Mouse (Mus musculus) midbrain, embryonic 12.5 days (tissue): ENCODE results near the gene Ctnna3. TPM values are rescaled to one million over a fixed set of nuclear protein-coding genes. Genes with fewer than 3 reads are reported as not detected.
"Not testable (repeated sequence)": the region's sequence is repeated elsewhere in the genome, so short reads cannot be mapped to it uniquely, and the experiment has no call there.

Experiments
- ATAC-seq: fragments of 200-750 bp; cut with Nextera tagmentation; 2 replicates; pipeline ENCODE4 v1.8.0; 2017; ENCODE audit warnings: low read depth, moderate TSS enrichment, moderate library complexity; ENCODE audit not compliant: low FRiP score
- H3K27ac ChIP-seq: fragments of 300-500 bp; sonication (generic); replicated peaks from 2 replicates; pipeline ENCODE4 v1.5.1; 2016; ENCODE audit warnings: mild to moderate bottlenecking
- H3K27me3 ChIP-seq: fragments of 300-500 bp; sonication (generic); 2 replicates; pipeline ENCODE4 v1.6.1; 2016; ENCODE audit warnings: mild to moderate bottlenecking
- H3K36me3 ChIP-seq: fragments of 300-500 bp; sonication (generic); 2 replicates; pipeline ENCODE4 v1.6.1; 2016
- H3K4me1 ChIP-seq: fragments of 300-500 bp; sonication (generic); 2 replicates; pipeline ENCODE4 v1.6.1; 2016
- H3K4me2 ChIP-seq: fragments of 300-500 bp; sonication (generic); replicated peaks from 2 replicates; pipeline ENCODE4 v1.6.1; 2016; ENCODE audit warnings: mild to moderate bottlenecking, moderate library complexity
- H3K4me3 ChIP-seq: fragments of 300-500 bp; sonication (generic); 2 replicates; pipeline ENCODE4 v1.5.1; 2016; ENCODE audit warnings: mild to moderate bottlenecking
- H3K9ac ChIP-seq: fragments of 300-500 bp; sonication (generic); replicated peaks from 2 replicates; pipeline ENCODE4 v1.6.1; 2016; ENCODE audit warnings: mild to moderate bottlenecking, moderate library complexity
- H3K9me3 ChIP-seq: fragments of 300-500 bp; sonication (generic); 2 replicates; pipeline ENCODE4 v1.6.1; 2016; ENCODE audit warnings: mild to moderate bottlenecking
- WGBS: fragments of 180-500 bp; shearing (Covaris S2); methylation state at CpG from one replicate; pipeline ENCODE4 v1.1.7; 2016; 5-methylcytosine and 5-hydroxymethylcytosine counted together
- polyA plus RNA-seq: library from polyadenylated mRNA; unstranded; fragments of >200 nt; fragmentation: Nextera tagmentation; extraction: Ambion mirVana; gene quantifications from 2 replicates; pipeline ENCODE4 v1.2.1, GENCODE M21; 2016

The Ctnna3 gene
- polyA plus RNA-seq, 1 experiment from 2014 or later: not detected

DNA sequence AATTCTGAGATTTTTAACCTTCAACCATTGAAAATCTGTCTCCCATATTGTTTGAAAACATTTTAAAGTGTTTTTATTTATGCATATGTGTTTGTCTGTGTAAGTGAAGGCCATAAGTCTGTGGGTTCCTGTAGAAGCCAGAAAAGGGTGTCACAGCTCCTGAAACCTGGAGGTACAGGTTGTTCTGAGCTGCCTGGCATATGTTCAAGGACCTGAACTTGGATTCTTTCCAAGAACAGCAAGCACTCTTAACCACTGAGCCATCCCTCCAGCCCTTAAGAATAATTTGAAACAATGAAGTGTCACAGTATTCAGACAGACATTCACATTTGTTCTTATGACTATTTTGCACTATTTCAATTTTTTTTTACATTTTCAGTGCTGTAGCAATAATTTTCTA lies 1528.5 kb downstream of the Ctnna3 start:
- no peaks in the 10 kb centered on the region for H3K36me3 ChIP-seq

DNA sequence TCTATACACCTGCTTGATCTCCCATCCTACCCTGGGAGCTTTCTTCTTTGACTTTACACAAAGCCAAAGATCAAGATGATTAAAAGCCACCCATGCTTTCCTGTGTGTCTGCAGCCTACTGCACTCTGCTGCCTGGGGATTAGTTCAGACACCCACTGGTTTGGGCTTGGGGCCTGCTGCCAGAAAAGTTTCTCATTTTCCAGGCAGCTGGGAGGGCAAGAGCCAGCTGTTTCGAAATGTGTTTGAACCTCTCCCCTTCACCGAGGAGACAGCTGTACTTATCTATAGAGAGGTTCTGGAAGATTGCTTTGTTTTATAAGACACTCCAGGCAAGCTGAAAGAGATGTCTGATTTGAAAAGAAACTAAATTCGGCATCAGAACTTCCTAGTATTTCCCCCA lies 1563.0 kb downstream of the Ctnna3 start:
- Histone ChIP-seq H3K9ac (no peak overlapping the region), H3K27me3 (no peaks in the 10 kb centered on the region), H3K27ac (no peak overlapping the region), H3K4me3 (no peak overlapping the region), H3K4me1 (no peaks in the 10 kb centered on the region), H3K4me2 (no peak overlapping the region), H3K9me3 (no peaks in the 10 kb centered on the region), H3K36me3 (no peaks in the 10 kb centered on the region)
- ATAC-seq: no peak
- 28% methylated on average over 3 of the region's 3 CpGs for WGBS

More for the DNA sequence above, 1528.5 kb downstream of the Ctnna3 start:
- ATAC-seq: no peak
- Histone ChIP-seq H3K9ac (no peak overlapping the region), H3K4me2 (no peak overlapping the region), H3K27ac (no peak overlapping the region), H3K9me3 (no peaks in the 10 kb centered on the region), H3K27me3 (no peaks in the 10 kb centered on the region), H3K4me1 (no peaks in the 10 kb centered on the region), H3K4me3 (no peak overlapping the region)

DNA sequence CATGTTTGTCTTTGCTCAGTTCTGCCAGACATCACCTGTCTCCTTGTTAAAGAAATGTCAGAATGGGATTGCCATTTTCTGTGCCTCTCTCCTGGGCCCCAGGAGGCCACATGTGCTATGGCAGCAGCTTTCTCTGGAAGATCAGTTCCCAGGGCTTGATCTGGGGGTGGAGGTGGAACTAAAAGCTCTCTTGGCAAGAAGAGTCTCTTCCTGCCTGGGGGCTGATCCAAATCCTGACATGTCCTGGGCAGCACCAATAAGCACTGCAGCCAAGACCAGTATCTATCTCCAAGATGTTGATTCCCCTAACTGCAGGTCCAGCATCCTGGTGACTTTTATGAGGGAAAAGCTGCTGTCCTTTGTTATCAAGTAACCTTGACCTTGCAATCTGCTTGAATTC lies 1583.6 kb downstream of the Ctnna3 start:
- Histone ChIP-seq H3K4me2 (no peak overlapping the region), H3K4me1 (no peaks in the 10 kb centered on the region), H3K4me3 (no peak overlapping the region), H3K9ac (no peak overlapping the region), H3K36me3 (no peaks in the 10 kb centered on the region), H3K9me3 (no peaks in the 10 kb centered on the region), H3K27me3 (no peaks in the 10 kb centered on the region), H3K27ac (no peak overlapping the region)
- no peak for ATAC-seq

DNA sequence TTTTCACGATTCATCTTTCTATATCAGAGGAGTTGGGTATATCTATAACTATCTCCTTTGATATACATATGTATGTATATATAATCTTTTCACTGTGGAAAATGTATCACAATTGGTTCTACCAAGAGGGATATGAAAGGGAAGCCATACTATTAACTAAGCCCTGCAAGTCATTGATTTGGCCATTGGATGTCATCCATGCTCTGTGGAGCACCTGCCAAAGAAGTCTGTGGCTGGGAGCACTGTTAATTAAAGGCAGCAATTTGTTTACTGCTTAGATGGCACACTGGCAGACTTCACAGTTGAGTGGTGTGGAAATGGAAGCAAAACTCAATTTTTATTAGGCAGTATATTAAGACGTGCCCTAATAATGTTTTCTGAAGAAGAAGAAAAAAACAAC lies 1592.8 kb downstream of the Ctnna3 start:
- no peak for ATAC-seq
- Histone ChIP-seq H3K27me3 (no peaks in the 10 kb centered on the region), H3K9me3 (no peaks in the 10 kb centered on the region), H3K4me2 (no peak overlapping the region), H3K4me3 (no peak overlapping the region), H3K9ac (no peak overlapping the region), H3K4me1 (no peaks in the 10 kb centered on the region), H3K27ac (no peak overlapping the region), H3K36me3 (no peaks in the 10 kb centered on the region)
- WGBS: 91% methylated on average over 2 of the region's 2 CpGs

DNA sequence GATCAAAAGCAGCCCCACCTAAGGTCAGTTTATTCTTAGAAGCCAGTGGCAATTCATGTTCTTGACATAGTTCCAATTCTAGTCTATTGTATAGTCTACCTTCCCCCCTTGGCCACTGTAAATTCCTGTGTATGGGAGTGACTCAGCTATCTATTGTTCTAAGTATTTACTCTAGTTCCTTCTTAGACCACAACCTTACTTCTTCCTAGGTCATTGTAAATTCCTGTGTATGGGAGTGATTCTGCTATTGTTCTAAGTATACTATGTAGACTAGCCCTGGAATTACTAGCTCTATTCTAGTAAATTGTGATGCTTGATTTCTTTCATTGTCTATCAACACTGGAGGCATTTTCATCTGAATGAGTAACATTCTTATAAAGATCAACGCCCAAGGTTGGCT lies 1603.6 kb downstream of the Ctnna3 start:
- 81% methylated on average over 1 of the region's 1 CpGs for WGBS
- H3K27me3 ChIP-seq, ATAC-seq, H3K9me3 ChIP-seq, H3K9ac ChIP-seq, H3K4me1 ChIP-seq, H3K4me3 ChIP-seq, H3K4me2 ChIP-seq, H3K36me3 ChIP-seq, H3K27ac ChIP-seq: not testable (repeated sequence)

Other genes starting within 250 kb of the Ctnna3 start
- gene Mypn, start 226.1 kb upstream of the Ctnna3 start, polyA plus RNA-seq: 0.08 and 0.13 TPM in 2 replicates
- gene Herc4, start 186.3 kb upstream of the Ctnna3 start, polyA plus RNA-seq: 43.5 and 45.2 TPM in 2 replicates
- 5.8 and 6.3 TPM in 2 replicates for gene Sirt1, start 48.4 kb upstream of the Ctnna3 start, polyA plus RNA-seq
- gene Dnajc12, start 47.7 kb upstream of the Ctnna3 start, polyA plus RNA-seq: 14.2 and 14.8 TPM in 2 replicates
- gene Gm7075, start 8.3 kb upstream of the Ctnna3 start, polyA plus RNA-seq: not detected in 2 replicates